Mouse (Mus musculus) megakaryocyte, embryonic 14.5 days (primary cell): ENCODE measurements around the gene Pmm1. TPM values are rescaled to one million over a fixed set of nuclear protein-coding genes. Genes with fewer than 3 reads are reported as not detected.

ENCODE experiments used
- H3K27me3 ChIP-seq: replicated peaks from 2 replicates; pipeline ENCODE3; 2012; ENCODE audit warnings: inconsistent platforms
- H3K36me3 ChIP-seq: replicated peaks from 2 replicates; pipeline ENCODE3; 2012; ENCODE audit warnings: low read length, inconsistent platforms, mixed read lengths
- H3K4me1 ChIP-seq: 2 replicates; pipeline ENCODE4 v1.6.1; 2012; ENCODE audit warnings: inconsistent platforms
- H3K4me3 ChIP-seq: replicated peaks from 2 replicates; pipeline ENCODE3; 2012; ENCODE audit warnings: moderate library complexity, mild to moderate bottlenecking, inconsistent platforms
- H3K9me3 ChIP-seq: 2 replicates; pipeline ENCODE4 v1.6.1; 2012; ENCODE audit warnings: inconsistent platforms
- FLI1 ChIP-seq: IDR thresholded peaks from 2 replicates; pipeline ENCODE4 v1.6.1; 2012; ENCODE audit warnings: low read length, inconsistent platforms, mixed read lengths
- GATA1 ChIP-seq: IDR thresholded peaks from 3 replicates; pipeline ENCODE4 v1.6.1; 2012; ENCODE audit warnings: mixed read lengths, low read length, inconsistent platforms, borderline replicate concordance
- polyA plus RNA-seq: library from polyadenylated mRNA; stranded (reverse); fragments of >175 nt; gene quantifications from 2 replicates; pipeline ENCODE4 v1.2.3, GENCODE M21; 2012; ENCODE audit warnings: low replicate concordance; ENCODE audit not compliant: insufficient read depth

The Pmm1 gene
- polyA plus RNA-seq, 1 experiment = 42.9 TPM

DNA sequence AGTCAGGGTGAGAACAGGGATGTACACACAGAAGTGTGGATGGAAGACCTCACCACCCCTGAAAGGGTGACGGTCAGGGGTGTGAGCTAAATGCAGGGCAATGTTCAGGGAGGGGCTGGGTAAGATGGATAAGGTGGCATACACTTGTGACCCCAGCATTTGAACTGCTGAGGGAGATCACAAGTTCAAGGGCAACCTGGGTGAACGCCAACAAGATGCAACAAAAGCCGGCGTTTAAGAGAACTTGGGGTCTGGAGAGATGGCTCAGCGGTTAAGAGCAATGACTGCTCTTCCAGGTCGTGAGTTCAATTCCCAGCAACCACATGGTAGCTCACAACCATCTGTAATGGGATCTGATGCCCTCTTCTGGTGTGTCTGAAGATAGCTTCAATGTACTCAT is 6.0 kb downstream of the Pmm1 start:
- no peak for TF ChIP-seq GATA1
- no peak for TF ChIP-seq FLI1
- H3K4me3 ChIP-seq = no peak overlapping the region
- H3K36me3 ChIP-seq = peaks cover 74% of the 10 kb centered on the region
- no peaks in the 10 kb centered on the region for H3K9me3 ChIP-seq
- peaks cover 3% of the 10 kb centered on the region for H3K27me3 ChIP-seq
- peaks cover 24% of the 10 kb centered on the region for H3K4me1 ChIP-seq

DNA sequence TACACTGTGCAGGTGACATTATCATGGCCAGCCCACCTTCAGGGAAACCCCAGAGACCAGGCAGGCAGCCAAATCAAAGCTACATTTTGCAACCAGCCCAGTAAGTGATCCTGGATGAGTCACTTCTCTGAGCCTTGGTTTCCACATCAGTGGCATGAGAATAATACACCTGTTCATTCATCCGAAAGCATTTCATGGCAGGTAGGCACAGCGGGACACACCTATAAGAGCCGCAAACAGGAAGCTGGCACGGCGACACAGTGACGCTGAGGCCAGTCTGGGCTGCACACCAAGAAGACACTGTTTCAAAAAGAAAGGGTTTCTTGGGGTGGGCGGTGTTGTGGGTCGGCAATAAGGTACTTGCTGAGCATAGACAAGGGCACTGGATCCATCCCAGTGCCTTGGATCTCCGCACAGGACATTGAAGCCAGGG is 6.6 kb downstream of the Pmm1 start:
- H3K4me3 ChIP-seq = no peak overlapping the region
- peaks cover 74% of the 10 kb centered on the region for H3K36me3 ChIP-seq
- H3K4me1 ChIP-seq = peaks cover 21% of the 10 kb centered on the region
- peaks cover 4% of the 10 kb centered on the region for H3K27me3 ChIP-seq
- TF ChIP-seq GATA1 (no peak), FLI1 (no peak)
- no peaks in the 10 kb centered on the region for H3K9me3 ChIP-seq

DNA sequence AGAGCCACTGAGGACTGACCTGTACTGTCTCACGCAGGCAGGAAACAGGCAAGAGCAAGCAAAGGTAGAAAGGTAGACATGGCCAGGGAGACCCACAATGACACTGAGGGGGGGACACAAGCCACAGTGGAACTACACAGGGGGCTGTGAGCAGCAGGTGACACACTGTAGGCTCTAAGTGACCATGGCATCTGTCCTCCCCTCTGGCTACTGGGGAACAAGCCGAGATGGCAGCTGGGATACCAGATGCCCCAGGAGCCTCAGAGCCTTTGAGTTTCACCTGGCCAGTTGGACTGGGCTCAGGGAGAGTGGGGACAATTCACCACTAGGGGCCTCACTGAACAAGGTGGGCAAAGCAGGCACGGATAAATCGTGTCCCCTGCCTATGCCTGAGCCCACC is 8.4 kb downstream of the Pmm1 start:
- H3K27me3 ChIP-seq = peaks cover 9% of the 10 kb centered on the region
- H3K4me3 ChIP-seq = no peak overlapping the region
- peaks cover 23% of the 10 kb centered on the region for H3K4me1 ChIP-seq
- peaks cover 68% of the 10 kb centered on the region for H3K36me3 ChIP-seq
- TF ChIP-seq FLI1 = no peak
- TF ChIP-seq GATA1 = no peak
- peaks cover under 1% of the 10 kb centered on the region; the same call in 1 of the 2 replicates for H3K9me3 ChIP-seq

DNA sequence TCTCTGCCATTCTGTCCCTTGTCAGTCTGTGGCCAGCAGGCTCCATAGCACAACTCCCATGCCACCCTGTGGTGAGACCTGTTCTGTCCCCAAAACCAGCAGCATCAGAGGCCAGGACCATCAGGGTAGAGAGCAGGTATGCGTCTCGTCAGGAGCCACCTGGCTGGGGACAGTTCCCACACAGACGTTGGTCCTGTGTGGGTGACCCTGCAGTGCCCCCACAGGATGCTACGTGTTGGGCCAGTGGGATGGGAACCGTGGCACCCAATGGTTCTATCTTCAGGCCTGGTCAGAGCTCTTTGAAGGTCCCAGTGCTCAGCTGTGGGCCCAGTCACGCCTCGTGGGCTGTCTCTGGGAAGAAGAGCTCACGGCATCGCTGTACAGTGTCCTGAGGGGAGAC is 9.6 kb downstream of the Pmm1 start:
- Histone ChIP-seq H3K27me3 (peaks cover 12% of the 10 kb centered on the region), H3K9me3 (peaks cover 6% of the 10 kb centered on the region; the same call in 1 of the 2 replicates), H3K4me1 (peaks cover 22% of the 10 kb centered on the region), H3K4me3 (no peak overlapping the region), H3K36me3 (peaks cover 58% of the 10 kb centered on the region)
- TF ChIP-seq GATA1 (no peak), FLI1 (no peak)

DNA sequence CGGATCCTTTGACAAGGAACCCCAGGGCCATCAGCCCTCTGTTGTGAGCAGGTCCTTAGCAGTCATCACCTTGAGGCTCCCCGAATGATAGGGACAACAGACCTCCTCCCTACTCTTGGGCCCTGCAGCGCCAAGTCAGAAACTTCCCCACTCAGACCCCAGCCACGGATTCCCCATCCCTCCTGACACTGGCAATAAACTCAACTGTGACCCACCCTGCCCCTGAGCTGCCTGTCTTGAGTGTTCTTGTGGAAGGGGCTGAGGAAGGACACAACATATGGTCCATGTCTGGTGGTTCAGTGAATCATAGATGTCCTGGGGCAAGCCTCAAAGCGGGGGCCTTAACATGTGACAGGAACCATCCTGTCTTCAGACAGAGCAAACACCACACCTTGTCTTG is 10.0 kb downstream of the Pmm1 start:
- Histone ChIP-seq H3K36me3 (peaks cover 54% of the 10 kb centered on the region), H3K4me1 (peaks cover 22% of the 10 kb centered on the region), H3K27me3 (peaks cover 12% of the 10 kb centered on the region), H3K4me3 (no peak overlapping the region), H3K9me3 (peaks cover 6% of the 10 kb centered on the region; the same call in 1 of the 2 replicates)
- no peak for TF ChIP-seq GATA1
- no peak for TF ChIP-seq FLI1

DNA sequence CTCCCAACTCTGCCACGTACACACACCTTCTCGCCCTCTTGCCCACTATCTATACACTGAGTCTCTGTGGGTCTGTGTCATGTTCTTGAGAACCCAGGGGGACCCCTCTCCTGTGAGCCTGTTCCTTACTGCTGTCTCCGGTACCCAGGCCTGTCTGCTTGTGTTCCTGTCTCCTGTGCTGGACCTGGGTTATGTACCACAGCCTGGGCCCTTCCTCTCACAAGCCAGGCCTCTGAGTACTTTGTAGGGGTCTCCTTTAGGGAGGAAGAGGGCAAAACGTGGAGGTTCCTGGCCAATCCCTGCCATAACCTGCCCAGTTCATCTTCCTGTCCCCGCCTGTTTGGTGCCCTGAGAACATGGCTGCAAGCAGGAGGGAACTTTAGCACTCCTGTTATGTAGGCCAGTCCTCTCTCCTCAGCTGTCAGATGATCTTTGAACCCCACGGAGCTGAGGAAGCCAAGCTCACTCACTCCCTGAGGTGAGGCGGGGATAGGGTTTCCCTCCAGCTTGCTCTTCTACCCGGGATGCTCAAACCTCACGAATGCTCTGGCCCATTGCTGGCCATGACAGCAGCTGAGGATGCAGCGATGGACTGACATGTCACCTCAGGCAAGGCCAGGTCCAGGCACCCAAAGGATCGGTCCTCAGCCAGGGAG is 11.1 kb downstream of the Pmm1 start:
- H3K36me3 ChIP-seq = peaks cover 43% of the 10 kb centered on the region
- H3K4me3 ChIP-seq = no peak overlapping the region
- H3K27me3 ChIP-seq = peaks cover 15% of the 10 kb centered on the region
- peaks cover 22% of the 10 kb centered on the region for H3K4me1 ChIP-seq
- H3K9me3 ChIP-seq = peaks cover 6% of the 10 kb centered on the region; the same call in 1 of the 2 replicates
- TF ChIP-seq GATA1 (no peak), FLI1 (no peak)

DNA sequence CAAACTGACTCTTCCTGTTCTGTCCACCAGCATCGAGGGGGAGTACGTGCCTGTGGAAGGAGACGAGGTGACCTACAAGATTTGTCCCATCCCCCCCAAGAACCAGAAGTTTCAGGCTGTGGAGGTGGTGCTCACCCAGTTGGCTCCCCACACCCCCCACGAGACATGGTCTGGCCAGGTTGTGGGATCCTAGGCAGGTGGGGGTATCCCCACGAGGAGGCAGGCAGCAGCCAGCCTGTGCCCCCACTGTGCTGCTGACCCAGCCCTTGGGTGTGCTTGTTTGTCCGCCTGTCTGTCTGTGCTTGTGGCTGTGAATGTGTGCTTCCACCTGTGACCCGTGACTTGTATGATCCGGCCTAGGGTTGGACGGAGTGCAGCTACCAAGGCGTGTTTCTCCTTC is 11.7 kb downstream of the Pmm1 start:
- Histone ChIP-seq H3K4me1 (peaks cover 22% of the 10 kb centered on the region), H3K4me3 (no peak overlapping the region), H3K36me3 (peaks cover 37% of the 10 kb centered on the region), H3K27me3 (peaks cover 15% of the 10 kb centered on the region), H3K9me3 (peaks cover 6% of the 10 kb centered on the region; the same call in 1 of the 2 replicates)
- TF ChIP-seq GATA1 (no peak), FLI1 (no peak)

DNA sequence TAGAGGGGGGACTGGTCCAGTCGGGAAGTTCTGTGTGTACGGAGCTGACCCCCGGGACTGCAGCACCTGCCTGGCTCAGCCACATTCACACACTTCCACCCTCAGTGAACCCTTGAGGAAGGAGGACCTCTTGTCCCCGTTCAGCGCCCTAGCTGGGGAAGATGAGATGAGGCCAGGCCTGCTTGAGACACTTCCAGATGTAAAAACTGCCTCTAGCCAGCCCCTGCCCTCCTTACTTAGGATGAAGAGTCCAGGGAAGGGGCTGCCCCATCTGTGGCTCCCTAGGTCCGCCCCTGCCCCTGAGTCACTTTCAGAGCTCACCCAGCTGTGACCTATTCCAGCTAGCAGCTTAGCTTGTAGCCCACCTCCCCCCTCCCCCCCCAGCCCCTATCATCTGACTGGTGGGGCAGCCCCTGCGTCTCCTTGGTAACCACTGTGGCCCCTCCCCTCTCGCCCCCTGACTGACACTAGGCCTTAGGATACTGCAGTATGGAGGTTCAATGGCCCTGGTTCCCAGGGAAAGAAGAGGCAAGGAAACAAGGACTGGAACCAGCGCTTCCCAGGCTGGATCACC is 17.5 kb downstream of the Pmm1 start:
- peaks cover 13% of the 10 kb centered on the region for H3K27me3 ChIP-seq
- H3K9me3 ChIP-seq = peaks cover 6% of the 10 kb centered on the region; the same call in 1 of the 2 replicates
- no peak overlapping the region for H3K4me3 ChIP-seq
- peaks cover 35% of the 10 kb centered on the region for H3K4me1 ChIP-seq
- TF ChIP-seq GATA1 (no peak), FLI1 (no peak)
- H3K36me3 ChIP-seq = no peaks in the 10 kb centered on the region

DNA sequence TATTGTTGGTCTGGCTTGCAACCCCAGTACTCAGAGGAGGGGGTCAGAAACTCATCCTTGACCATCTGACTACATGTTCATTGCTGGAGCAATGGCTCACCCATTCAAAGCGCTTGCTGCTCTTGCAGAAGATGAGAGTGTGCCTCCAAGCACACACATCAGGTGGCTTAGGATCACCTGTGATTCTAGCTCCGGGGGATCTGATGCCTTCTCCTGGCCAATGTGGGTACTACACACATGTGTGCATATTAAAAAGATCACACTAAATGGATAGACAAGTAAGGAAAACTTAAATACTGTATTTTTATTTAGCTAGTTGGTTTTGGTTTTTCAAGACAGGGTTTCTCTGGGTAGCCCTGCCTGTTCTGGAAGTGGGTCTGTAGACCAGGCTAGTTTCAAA is 19.7 kb downstream of the Pmm1 start:
- Histone ChIP-seq H3K27me3 (peaks cover 26% of the 10 kb centered on the region), H3K9me3 (no peaks in the 10 kb centered on the region), H3K4me1 (peaks cover 51% of the 10 kb centered on the region), H3K4me3 (no peak overlapping the region), H3K36me3 (no peaks in the 10 kb centered on the region)
- TF ChIP-seq GATA1 = no peak
- TF ChIP-seq FLI1 = no peak

DNA sequence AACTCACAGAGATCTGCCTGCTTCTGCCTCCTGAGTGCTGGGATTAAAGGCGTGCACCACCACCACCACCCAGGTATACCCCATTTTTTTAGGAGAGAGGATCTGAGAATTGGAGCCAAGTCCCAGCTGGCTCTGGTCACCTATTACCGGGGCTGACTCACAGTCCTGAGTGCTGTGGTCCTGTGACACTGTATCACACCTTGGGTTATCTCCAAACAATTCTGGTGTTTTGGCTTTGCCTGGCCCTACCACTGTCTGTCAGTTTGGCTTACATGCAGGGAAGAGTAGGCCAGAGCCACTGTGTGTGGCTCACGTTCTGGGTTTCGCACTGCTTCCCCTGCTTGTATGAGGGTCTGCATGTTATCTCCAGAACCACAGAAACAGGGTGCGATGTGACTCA is 20.5 kb downstream of the Pmm1 start:
- peaks cover 26% of the 10 kb centered on the region for H3K27me3 ChIP-seq
- no peak for TF ChIP-seq GATA1
- peaks cover 58% of the 10 kb centered on the region for H3K4me1 ChIP-seq
- no peak overlapping the region for H3K4me3 ChIP-seq
- H3K36me3 ChIP-seq = no peaks in the 10 kb centered on the region
- H3K9me3 ChIP-seq = no peaks in the 10 kb centered on the region

DNA sequence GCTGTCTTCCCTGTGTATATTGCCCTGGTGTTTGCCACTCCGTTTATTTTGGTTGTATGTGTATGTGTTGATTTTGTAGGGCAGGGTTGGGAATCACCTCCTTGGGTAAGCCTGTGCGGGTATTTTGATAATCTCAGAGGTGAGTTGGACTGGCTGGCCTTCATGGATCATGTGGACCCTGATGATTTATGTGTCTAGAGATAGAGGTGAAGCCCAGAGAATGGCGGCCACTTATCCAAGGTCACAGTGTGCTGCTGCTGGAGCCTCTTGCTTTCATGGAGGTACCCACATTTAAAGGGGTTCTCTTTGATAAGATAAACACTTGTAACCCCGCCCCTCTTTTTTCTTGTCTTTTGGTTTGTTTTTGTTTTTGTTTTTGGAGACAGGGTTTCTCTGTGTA is 21.0 kb downstream of the Pmm1 start:
- Histone ChIP-seq H3K4me1 (peaks cover 58% of the 10 kb centered on the region), H3K36me3 (no peaks in the 10 kb centered on the region), H3K9me3 (no peaks in the 10 kb centered on the region), H3K27me3 (peaks cover 25% of the 10 kb centered on the region), H3K4me3 (no peak overlapping the region)
- TF ChIP-seq FLI1 = no peak
- no peak for TF ChIP-seq GATA1
